Mouse (Mus musculus) ES-Bruce4 (cell line): ENCODE measurements around the gene Ears2. TPM values are rescaled to one million over a fixed set of nuclear protein-coding genes. Genes with fewer than 3 reads are reported as not detected.
"Not testable (repeated sequence)": the region's sequence is repeated elsewhere in the genome, so short reads cannot be mapped to it uniquely, and the experiment has no call there.

Experiments used
- H3K27ac ChIP-seq: 2 replicates; pipeline ENCODE4 v1.5.1; 2012; ENCODE audit warnings: low read length, inconsistent platforms; ENCODE audit not compliant: insufficient read depth
- H3K27me3 ChIP-seq: 2 replicates; pipeline ENCODE4 v1.6.1; 2012; ENCODE audit warnings: mild to moderate bottlenecking, low read length, inconsistent platforms; ENCODE audit not compliant: control insufficient read depth, poor library complexity, insufficient read depth, severe bottlenecking
- H3K36me3 ChIP-seq: 2 replicates; pipeline ENCODE4 v1.6.1; 2012; ENCODE audit warnings: inconsistent platforms, mild to moderate bottlenecking, low read length, moderate library complexity; ENCODE audit not compliant: control insufficient read depth, poor library complexity, insufficient read depth, severe bottlenecking
- H3K4me1 ChIP-seq: one replicate; pipeline ENCODE4 v1.8.1; 2011; ENCODE audit warnings: low read length; ENCODE audit not compliant: control insufficient read depth, insufficient read depth
- H3K4me3 ChIP-seq: 2 replicates; pipeline ENCODE4 v1.5.1; 2011; ENCODE audit warnings: low read depth, mild to moderate bottlenecking, low read length
- H3K9ac ChIP-seq: 2 replicates; pipeline ENCODE4 v1.6.1; 2012; ENCODE audit warnings: low read depth, mild to moderate bottlenecking, inconsistent platforms; ENCODE audit not compliant: poor library complexity, severe bottlenecking
- H3K9me3 ChIP-seq: replicated peaks from 2 replicates; pipeline ENCODE4 v1.6.1; 2012; ENCODE audit warnings: mild to moderate bottlenecking, low read length, inconsistent platforms; ENCODE audit not compliant: control insufficient read depth, poor library complexity, insufficient read depth, severe bottlenecking
- CTCF ChIP-seq: IDR thresholded peaks from one replicate; pipeline ENCODE4 v1.8.1; 2011; ENCODE audit warnings: low read depth, low read length
- EP300 ChIP-seq: IDR thresholded peaks from 2 replicates; pipeline ENCODE4 v1.6.1; 2011; ENCODE audit warnings: low read depth, low read length; ENCODE audit not compliant: insufficient read depth
- POLR2A ChIP-seq: IDR thresholded peaks from one replicate; pipeline ENCODE4 v1.8.1; 2011; ENCODE audit warnings: low read length; ENCODE audit not compliant: insufficient read depth
- polyA plus RNA-seq: library from polyadenylated mRNA; stranded (reverse); fragments of >200 nt; gene quantifications from 2 replicates; pipeline ENCODE4 v1.2.4, GENCODE M21; 2011; ENCODE audit warnings: low read depth; ENCODE audit not compliant: missing spikeins, insufficient read depth, insufficient read length

Gene Ears2
- 12.4 and 12.5 TPM in 2 replicates for polyA plus RNA-seq

DNA sequence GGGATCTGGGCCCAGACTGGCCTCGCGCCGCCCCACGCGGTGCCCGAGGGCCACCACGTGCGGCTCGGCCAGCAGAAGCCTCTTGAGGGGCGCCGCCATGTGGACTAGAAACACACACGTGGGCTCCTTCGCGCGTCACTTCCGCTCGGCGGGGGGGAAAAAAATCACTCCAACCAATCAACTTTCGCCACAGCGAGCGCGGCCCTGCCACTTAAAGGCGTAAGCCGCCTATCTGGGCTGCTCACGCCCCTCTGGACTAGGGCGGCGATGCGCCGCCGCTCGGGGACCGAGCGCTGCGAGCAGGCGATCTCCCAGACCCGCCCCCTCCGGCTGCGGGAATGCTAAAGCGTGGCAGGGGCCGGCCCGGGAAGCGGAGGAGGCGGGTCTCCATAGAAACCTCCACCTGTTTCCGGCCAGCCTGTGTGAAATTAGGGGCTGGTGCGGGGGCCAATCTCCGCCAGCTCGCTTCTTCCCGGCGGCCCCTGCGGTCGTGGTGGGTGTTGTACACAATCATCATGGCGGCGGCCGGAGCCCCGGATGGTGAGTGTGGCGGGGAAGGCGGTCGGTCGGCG, at the start of gene Ears2, which contains the start of gene Ubfd1:
Gene Ears2 (minus strand): TSS at position 319 of the 572 bp plus-strand sequence.
Gene Ubfd1 (plus strand): TSS at position 231 of the 572 bp plus-strand sequence.
- TF ChIP-seq CTCF = no peak
- TF ChIP-seq EP300 = no peak
- H3K27me3 ChIP-seq = no peaks in the 10 kb centered on the region
- no peaks in the 10 kb centered on the region for H3K9me3 ChIP-seq
- peaks cover 32% of the 10 kb centered on the region for H3K36me3 ChIP-seq
- no peaks in the 10 kb centered on the region for H3K4me1 ChIP-seq
- peak within 1 kb of the TSS; percentile 78 for H3K4me3 ChIP-seq
- peak within 1 kb of the TSS; percentile 85 for H3K27ac ChIP-seq
- H3K9ac ChIP-seq = peak within 1 kb of the TSS; percentile 84

DNA sequence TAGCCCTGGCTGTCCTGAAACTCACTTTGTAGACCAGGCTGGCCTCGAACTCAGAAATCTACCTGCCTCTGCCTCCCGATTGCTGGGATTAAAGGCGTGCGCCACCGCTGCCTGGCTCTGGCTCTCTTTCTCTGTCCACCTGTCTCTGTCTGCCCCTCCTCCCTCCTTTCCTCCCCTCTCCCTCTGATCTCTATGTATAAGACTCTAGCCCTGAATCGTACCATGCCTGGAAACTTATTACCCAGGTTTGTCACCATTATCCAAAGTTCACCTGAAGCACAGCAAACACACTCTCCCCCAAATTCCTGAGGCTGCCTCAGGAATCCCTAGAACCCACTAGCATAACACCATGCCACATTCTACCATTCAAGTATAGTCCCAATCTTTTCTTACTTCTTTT, 41.1 kb upstream of the Ears2 start:
- H3K36me3 ChIP-seq = peaks cover 20% of the 10 kb centered on the region
- no peaks in the 10 kb centered on the region for H3K4me1 ChIP-seq
- TF ChIP-seq CTCF (no peak), EP300 (no peak), POLR2A (no peak)
- no peak overlapping the region for H3K27ac ChIP-seq
- no peak overlapping the region for H3K9ac ChIP-seq
- no peaks in the 10 kb centered on the region for H3K27me3 ChIP-seq
- no peaks in the 10 kb centered on the region for H3K9me3 ChIP-seq
- no peak overlapping the region for H3K4me3 ChIP-seq

GRCm38 (mm10) chr7:122101747-122102244, 34.7 kb upstream of the Ears2 start, which contains the start of gene Ndufab1:
Gene Ndufab1, minus strand, starts transcription at chr7:122101886.
- Histone ChIP-seq H3K4me3 (peak within 1 kb of the TSS; percentile 94), H3K36me3 (peaks cover 20% of the 10 kb centered on the region), H3K27me3 (no peaks in the 10 kb centered on the region), H3K4me1 (no peaks in the 10 kb centered on the region), H3K9ac (peak within 1 kb of the TSS; percentile 93), H3K27ac (peak within 1 kb of the TSS; percentile 83), H3K9me3 (no peaks in the 10 kb centered on the region)
- TF ChIP-seq POLR2A = no peak
- TF ChIP-seq CTCF = peak; percentile 64
- no peak for TF ChIP-seq EP300

GRCm38 (mm10) chr7:122101014-122101746, 34.1 kb upstream of the Ears2 start:
- Histone ChIP-seq H3K9ac (peak overlapping the region; percentile 93), H3K27ac (peak overlapping the region; percentile 83), H3K36me3 (peaks cover 26% of the 10 kb centered on the region), H3K4me3 (peak overlapping the region; percentile 94)
- not testable (repeated sequence) for H3K9me3 ChIP-seq, H3K4me1 ChIP-seq, H3K27me3 ChIP-seq

DNA sequence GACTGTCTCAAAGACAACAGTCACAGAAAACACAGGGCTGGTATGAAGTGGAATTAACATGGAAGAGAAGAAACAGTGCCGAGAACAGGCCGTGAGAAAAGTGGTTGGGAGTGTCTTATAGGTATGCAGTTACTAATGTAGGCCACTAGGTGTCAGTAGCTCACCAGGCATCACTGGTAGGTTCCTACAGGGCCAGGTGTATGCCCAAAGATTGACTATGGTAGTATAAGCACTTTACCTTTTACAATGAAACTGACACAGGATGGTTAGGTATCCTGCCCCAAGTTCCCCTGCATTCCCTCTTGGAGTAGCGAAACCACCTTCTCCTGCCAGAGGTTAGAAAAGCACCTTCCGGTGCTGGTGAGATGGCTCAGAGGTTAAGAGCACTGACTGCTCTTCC, 32.2 kb upstream of the Ears2 start:
- no peaks in the 10 kb centered on the region for H3K9me3 ChIP-seq
- no peaks in the 10 kb centered on the region for H3K4me1 ChIP-seq
- peaks cover 43% of the 10 kb centered on the region for H3K36me3 ChIP-seq
- H3K27ac ChIP-seq = no peak overlapping the region
- no peak overlapping the region for H3K4me3 ChIP-seq
- TF ChIP-seq CTCF (peak; percentile 47), POLR2A (no peak)
- no peak overlapping the region for H3K9ac ChIP-seq
- no peaks in the 10 kb centered on the region for H3K27me3 ChIP-seq

GRCm38 (mm10) chr7:122098009-122098408, 30.9 kb upstream of the Ears2 start:
- H3K36me3 ChIP-seq = peaks cover 49% of the 10 kb centered on the region

More at GRCm38 (mm10) chr7:122098009-122098408, 30.9 kb upstream of the Ears2 start:
- TF ChIP-seq EP300 (no peak), POLR2A (no peak), CTCF (no peak)
- Histone ChIP-seq H3K4me3 (no peak overlapping the region), H3K4me1 (no peaks in the 10 kb centered on the region), H3K27ac (no peak overlapping the region), H3K9ac (no peak overlapping the region), H3K9me3 (no peaks in the 10 kb centered on the region), H3K27me3 (no peaks in the 10 kb centered on the region)
